Mouse (Mus musculus) right cerebral cortex, adult 2 months (tissue): ENCODE measurements around the gene Cav2.
A peak's percentile ranks its signal among the peaks of the same experiment; 100 is the strongest.

Source experiments
- DNase-seq, 2 experiments: peaks; one replicate each; pipeline ENCODE4 v3.0.0; 2021 to 2022; ENCODE audit warnings: low spot score in 2 of 2

The Cav2 gene

DNA sequence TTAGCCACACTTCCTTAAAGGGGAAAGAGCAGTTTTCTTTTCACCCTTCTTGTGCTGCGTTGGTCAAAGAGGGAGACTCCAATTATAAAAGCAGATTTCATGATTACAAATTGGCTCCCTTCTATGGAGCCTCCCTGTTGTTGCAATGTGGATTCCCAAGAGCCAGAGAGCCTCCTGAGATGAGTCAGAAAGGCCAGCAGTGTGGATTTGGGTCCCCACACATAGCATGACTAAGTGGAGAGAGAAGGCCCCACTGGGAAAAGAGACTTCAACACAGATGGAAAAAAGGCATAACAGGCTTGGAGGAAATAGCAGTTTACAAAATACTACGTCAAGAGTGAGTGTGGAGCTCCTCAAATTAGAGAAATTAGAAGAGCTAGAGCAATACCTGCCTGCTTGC, 28.3 kb downstream of the Cav2 start:
- DNase-seq = peak in 1 of 2 experiments; percentile 17

DNA sequence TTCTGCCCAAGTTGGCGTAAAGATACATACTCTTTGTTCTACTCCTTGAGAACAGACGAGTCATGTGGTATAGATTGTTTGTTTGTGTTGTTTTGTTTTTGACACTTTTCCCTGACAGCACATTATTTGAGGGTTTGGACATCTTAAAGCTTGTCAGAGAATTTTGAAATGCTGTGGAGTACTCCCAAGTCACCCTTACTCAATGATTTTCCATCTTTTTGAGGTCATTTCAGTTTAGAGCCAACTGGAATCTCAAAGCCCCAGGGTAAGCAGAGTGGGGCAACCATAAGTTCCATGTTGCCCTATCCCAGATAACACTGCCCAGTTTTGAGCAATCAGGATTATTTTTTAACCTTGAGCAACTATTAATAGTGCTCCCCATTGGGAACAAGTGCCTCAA, 33.3 kb downstream of the Cav2 start:
- DNase-seq = no peak

DNA sequence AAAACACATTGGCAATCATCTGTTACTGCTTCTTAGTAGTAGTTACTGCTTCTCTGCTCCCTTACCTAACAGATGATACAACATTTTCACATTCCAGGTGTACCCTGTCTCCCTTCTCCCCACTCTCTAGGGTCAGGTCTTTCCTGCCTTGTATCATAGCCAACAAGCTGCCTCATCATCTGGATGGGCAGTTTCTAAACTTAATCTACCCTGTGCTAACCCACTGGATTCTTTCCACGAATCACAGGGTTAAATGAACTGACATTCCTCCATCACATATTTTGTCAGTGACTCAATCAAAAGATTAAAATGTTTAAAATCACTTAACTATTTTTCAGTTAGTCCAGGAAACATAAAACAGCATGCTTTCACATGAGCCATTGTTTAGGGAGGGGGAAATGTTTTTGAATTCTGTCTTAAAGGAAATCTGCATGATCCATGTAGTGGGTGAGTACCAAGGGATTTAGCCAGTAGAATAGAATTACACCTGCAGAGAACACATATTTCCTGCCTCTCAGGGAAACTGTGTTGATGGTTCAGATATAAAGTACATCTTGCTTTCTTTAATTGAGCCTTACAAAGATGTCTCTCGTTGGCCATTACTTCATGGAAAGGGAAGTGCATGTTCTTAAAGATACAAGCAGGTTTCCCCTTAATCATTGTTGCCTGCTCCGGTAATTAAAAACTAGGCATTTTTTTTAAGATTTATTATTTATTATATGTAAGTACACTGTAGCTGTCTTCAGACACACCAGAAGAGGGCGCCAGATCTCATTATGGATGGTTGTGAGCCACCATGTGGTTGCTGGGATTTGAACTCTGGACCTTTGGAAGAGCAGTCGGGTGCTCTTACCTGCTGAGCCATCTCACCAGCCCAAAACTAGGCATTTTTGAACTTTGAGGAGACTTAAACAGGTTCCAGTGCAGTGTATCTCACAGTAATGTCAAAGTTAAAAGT, 34.0 kb downstream of the Cav2 start:
- no peak for DNase-seq

DNA sequence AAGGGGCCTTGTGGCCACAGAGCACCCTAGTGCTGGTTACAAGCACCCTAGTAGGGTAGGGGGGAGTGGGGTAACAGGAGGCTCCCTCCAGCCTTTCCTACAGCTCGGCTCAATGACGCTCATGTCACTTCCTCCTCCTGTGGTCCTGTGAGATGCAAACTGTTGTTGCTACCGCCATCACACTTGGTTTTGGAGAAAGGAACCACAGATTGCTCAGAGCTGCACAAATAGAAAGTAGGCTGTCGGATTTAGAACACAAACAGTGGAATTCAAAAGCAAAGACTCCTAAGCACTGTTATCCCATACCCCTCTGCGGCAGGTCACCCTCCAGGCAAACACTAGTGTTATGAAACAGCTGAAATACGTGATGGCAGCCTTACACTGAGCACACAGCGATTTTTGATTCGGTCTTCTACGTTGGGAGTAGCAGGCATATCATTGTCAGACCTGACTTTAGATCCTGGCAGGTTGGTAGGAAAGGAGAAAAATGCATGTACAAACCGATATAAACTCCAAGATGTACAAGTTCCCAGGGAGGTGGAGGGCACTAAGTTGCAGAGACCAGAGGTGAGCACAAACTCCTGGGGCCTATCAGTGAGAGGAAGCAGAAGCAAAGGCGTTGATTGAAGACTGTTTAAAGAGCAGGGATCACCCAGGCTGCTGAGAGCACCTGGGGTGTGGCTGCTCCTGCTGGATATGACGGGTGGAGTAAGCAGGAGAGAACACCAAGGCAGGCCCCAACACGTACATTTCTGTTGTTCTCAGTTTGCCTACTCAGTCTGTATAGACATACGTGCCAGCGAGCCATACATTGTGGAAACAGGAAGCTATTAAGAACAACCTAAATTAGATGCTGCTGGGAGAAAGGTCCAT, 35.5 kb downstream of the Cav2 start:
- no peak for DNase-seq

DNA sequence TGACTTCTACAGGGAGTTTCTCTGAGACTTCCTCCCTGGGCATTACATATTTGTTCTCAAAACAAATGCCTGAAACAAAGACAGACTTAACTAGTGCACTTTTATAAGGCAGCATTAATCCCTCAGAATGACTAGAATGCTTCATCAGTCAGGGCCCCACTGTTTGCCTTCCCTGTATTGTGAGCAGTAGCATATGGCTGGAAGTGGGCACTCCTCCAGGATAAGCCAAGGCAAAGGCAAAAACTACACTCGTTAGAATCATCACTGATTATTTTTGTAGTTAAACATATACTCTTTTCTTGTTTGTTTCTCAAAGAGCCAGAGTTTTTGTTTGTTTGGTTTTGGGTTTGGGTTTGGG, 36.2 kb downstream of the Cav2 start:
- DNase-seq = no peak

DNA sequence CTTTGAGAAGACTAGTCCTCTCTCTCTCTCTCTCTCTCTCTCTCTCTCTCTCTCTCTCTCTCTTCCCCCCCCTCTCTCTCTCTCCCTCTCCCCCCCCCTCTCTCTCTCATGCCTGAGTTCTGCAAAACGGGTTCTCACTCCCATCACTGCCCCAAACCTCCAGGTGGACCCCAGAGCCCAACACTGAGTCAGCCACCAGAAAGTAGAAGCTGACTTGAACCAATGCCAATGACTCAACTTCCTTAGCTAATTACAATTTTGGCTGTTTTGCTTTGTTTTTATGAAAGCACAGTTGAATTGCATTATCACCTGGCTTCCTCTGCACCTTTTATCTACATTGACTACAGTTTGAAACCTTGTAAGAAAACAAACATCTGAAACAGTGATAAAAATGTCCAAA, 37.0 kb downstream of the Cav2 start:
- no peak for DNase-seq

DNA sequence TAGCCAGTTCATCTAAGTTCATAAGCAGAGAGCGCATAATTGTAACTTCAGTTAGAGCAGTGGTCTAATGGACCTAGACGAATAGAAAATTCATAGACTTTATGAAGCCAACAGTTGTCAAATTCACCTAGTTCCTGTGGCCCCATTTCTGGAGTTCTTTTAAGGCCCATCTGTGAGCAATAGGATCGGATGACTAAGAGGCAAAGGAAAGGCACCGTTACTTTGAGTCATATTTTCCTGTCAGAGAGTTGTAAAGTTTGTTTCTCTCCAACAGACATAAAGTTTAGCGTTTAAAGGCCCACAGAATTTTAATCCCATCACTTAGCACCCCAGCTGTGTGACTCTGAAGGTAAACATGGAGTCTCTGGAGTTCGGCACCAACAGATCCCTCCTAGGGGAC, 41.0 kb downstream of the Cav2 start:
- DNase-seq = no peak

DNA sequence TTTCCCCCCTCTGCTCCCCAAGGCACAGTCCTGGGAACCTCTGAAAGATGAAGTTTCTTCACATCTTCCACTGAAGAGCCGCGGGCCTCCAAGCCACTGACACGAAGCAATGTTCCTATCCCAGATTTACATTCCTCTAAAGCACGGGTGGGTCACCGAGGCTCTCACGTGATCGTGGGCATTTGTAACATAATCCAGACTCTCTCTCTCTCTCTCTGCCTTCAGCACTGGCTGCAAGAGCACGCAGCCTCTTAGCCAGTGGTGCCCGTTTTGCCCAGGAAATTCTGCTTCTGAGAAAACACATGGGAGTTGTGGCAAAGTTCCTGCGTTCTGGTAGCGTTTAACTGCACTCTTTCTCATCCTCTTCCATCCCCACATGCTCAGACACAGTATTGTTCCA, 46.2 kb downstream of the Cav2 start:
- DNase-seq = no peak

DNA sequence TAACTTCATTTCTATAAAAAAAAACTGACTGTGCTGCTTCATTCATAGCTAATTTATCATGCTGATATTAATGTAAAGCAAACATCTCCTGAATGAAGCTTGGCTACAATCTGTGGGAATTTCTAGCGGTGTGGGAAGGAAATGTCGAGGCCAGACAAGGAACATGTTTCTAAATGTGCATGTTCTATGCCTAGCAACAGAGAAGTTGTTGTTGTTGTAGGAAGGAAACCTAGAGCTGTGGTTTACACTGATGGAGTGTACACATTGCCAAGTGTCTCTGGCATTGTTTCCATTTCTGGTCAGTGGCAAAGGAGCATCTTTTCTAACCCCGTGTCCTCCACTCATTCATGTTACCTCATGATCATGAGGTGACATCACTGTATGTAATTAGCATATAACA, 48.8 kb downstream of the Cav2 start:
- no peak for DNase-seq

DNA sequence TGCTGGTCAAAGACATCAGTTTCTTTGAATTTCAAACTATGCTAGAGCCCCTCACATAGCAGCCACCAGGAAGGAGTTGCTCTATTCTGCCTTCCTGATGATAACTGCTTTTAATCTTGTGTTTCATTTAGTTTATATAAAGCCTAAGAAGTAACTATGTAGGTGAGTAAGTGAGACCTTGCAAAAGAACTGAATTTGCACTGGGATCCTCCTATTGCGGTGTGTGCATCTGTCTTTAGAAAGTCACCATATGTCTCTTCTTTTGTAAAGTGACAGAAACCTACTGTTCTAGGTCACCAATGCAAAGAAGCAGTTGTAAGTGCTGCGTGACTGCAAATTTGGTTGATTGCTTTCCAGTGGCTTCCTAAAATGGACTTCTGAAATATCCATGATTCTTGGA, 56.7 kb downstream of the Cav2 start:
- no peak for DNase-seq
